Mouse (Mus musculus) brain, adult 2 months (tissue): Measurements from ENCODE around the gene Siah3.
"Not testable (repeated sequence)": the region's sequence is repeated elsewhere in the genome, so short reads cannot be mapped to it uniquely, and the experiment has no call there.

Experiments
- DNase-seq: peaks from one replicate; pipeline ENCODE4 v3.0.0; 2011; ENCODE audit warnings: low read depth, low spot score

Gene Siah3

GRCm38 (mm10) chr14:75455743-75456421 is at the start of gene Siah3:
Gene Siah3 (plus strand): TSS chr14:75455982.
- DNase-seq: peak; percentile 87

GRCm38 (mm10) chr14:75409772-75410171 is 46.0 kb upstream of the Siah3 start:
- no peak for DNase-seq

GRCm38 (mm10) chr14:75410392-75410791 is 45.4 kb upstream of the Siah3 start:
- DNase-seq: no peak

GRCm38 (mm10) chr14:75418721-75419120 is 37.1 kb upstream of the Siah3 start:
- DNase-seq: no peak

GRCm38 (mm10) chr14:75419876-75420275 is 35.9 kb upstream of the Siah3 start:
- DNase-seq: no peak

GRCm38 (mm10) chr14:75420811-75421210 is 35.0 kb upstream of the Siah3 start:
- no peak for DNase-seq

- DNase-seq: no peak
Measured at GRCm38 (mm10) chr14:75431173-75431786, 24.5 kb upstream of the Siah3 start.

GRCm38 (mm10) chr14:75432850-75433249 is 22.9 kb upstream of the Siah3 start:
- no peak for DNase-seq

GRCm38 (mm10) chr14:75434576-75434975 is 21.2 kb upstream of the Siah3 start:
- DNase-seq: no peak

- DNase-seq: peak; percentile 85
Measured at GRCm38 (mm10) chr14:75444486-75445105, 11.2 kb upstream of the Siah3 start.

- DNase-seq: peak; percentile 92
Measured at GRCm38 (mm10) chr14:75445281-75445947, 10.4 kb upstream of the Siah3 start.

GRCm38 (mm10) chr14:75445948-75446281 is 9.9 kb upstream of the Siah3 start:
- DNase-seq: no peak

- not testable (repeated sequence) for DNase-seq
Measured at GRCm38 (mm10) chr14:75446314-75446713, 9.5 kb upstream of the Siah3 start.

- no peak for DNase-seq
Measured at GRCm38 (mm10) chr14:75453906-75454305, 1.9 kb upstream of the Siah3 start.

- no peak for DNase-seq
Measured at GRCm38 (mm10) chr14:75454716-75455115, 1.1 kb upstream of the Siah3 start.

- DNase-seq: no peak
Measured at GRCm38 (mm10) chr14:75455361-75455742, 430 bp upstream of the Siah3 start.

GRCm38 (mm10) chr14:75456489-75457220 is 873 bp downstream of the Siah3 start:
- DNase-seq: peak; percentile 82

- DNase-seq: peak; percentile 52
Measured at GRCm38 (mm10) chr14:75457221-75457600, 1.4 kb downstream of the Siah3 start.

GRCm38 (mm10) chr14:75459431-75459830 is 3.6 kb downstream of the Siah3 start:
- DNase-seq: no peak

- peak; percentile 89 for DNase-seq
Measured at GRCm38 (mm10) chr14:75459991-75460390, 4.2 kb downstream of the Siah3 start.

GRCm38 (mm10) chr14:75460436-75460835 is 4.7 kb downstream of the Siah3 start:
- peak; percentile 65 for DNase-seq

- DNase-seq: no peak
Measured at GRCm38 (mm10) chr14:75461770-75462169, 6.0 kb downstream of the Siah3 start.
